Mouse (Mus musculus) lung, embryonic 14.5 days (tissue): ENCODE measurements at regions not wholly inside any gene's neighbourhood (a gene's known extent, or its start where the extent isn't known, plus 50 kb on each side); places are given as distances from the start of the nearest gene placed in this dataset.
A peak's percentile ranks its signal among the peaks of the same experiment; 100 is the strongest.

Experiments used
- ATAC-seq: fragments of 200-750 bp; cut with Nextera tagmentation; 2 replicates; pipeline ENCODE4 v1.8.0; 2017; ENCODE audit warnings: mild to moderate bottlenecking, moderate TSS enrichment, moderate library complexity; ENCODE audit not compliant: insufficient read depth
- DNase-seq: peaks from one replicate; pipeline ENCODE4 v3.0.0-alpha.2; 2015
- H3K27ac ChIP-seq: fragments of 300-500 bp; sonication (generic); 2 replicates; pipeline ENCODE4 v1.5.1; 2014; ENCODE audit warnings: low read depth, mild to moderate bottlenecking, moderate library complexity
- H3K27me3 ChIP-seq: fragments of 300-500 bp; sonication (generic); 2 replicates; pipeline ENCODE4 v1.6.1; 2014; ENCODE audit warnings: low read length, control low read depth; ENCODE audit not compliant: insufficient read depth
- H3K36me3 ChIP-seq: fragments of 300-500 bp; sonication (generic); 2 replicates; pipeline ENCODE4 v1.6.1; 2014; ENCODE audit warnings: control low read depth; ENCODE audit not compliant: insufficient read depth
- H3K4me1 ChIP-seq: fragments of 300-500 bp; sonication (generic); 2 replicates; pipeline ENCODE4 v1.6.1; 2014; ENCODE audit warnings: antibody characterized with exemption, control low read depth; ENCODE audit not compliant: insufficient read depth
- H3K4me2 ChIP-seq: fragments of 300-500 bp; sonication (generic); 2 replicates; pipeline ENCODE4 v1.6.1; 2014; ENCODE audit warnings: mild to moderate bottlenecking
- H3K4me3 ChIP-seq: fragments of 300-500 bp; sonication (generic); 2 replicates; pipeline ENCODE4 v1.5.1; 2014; ENCODE audit warnings: low read depth, low read length
- H3K9ac ChIP-seq: fragments of 300-500 bp; sonication (generic); 2 replicates; pipeline ENCODE4 v1.6.1; 2014
- H3K9me3 ChIP-seq: fragments of 300-500 bp; sonication (generic); 2 replicates; pipeline ENCODE4 v1.6.1; 2016; ENCODE audit warnings: low read depth, low read length, control low read depth
- CTCF ChIP-seq: IDR thresholded peaks from 2 replicates; pipeline ENCODE4 v1.5.1; 2016; ENCODE audit warnings: antibody characterized with exemption, low read depth
- WGBS: fragments of 180-500 bp; shearing (Covaris S2); extraction: QIAGEN DNeasy Blood & Tissue Kit; methylation state at CpG from one replicate; pipeline ENCODE4 v1.1.7; 2014; 5-methylcytosine and 5-hydroxymethylcytosine counted together

DNA sequence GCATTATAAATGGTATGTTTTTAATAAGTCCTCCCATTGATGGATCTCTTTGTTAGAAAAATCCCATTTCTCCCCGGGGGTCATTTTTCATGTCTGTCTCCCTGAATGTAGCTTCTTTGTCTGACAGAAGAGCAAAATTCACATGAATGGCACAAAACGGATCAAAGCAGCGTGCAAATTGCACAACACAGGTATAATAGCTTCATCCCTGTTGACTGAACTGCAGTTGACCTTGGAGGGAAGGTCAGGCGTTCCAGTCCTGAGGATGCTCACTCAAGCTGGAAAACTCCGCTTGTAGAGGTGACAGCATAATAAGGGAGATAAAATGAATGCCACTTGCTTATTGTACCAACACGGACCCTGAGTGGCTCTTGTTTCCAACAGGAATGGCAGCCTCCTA lies 446.6 kb downstream of the Prim2 start:
- no peak overlapping the region for H3K27ac ChIP-seq
- WGBS: 84% methylated on average over 6 of the region's 6 CpGs
- no peaks in the 10 kb centered on the region for H3K9me3 ChIP-seq
- no peak overlapping the region for H3K4me2 ChIP-seq
- H3K27me3 ChIP-seq: no peaks in the 10 kb centered on the region
- no peak overlapping the region for H3K9ac ChIP-seq
- no peak overlapping the region for H3K4me3 ChIP-seq
- DNase-seq (no peak), ATAC-seq (no peak)
- no peaks in the 10 kb centered on the region for H3K36me3 ChIP-seq
- TF ChIP-seq CTCF: no peak
- no peaks in the 10 kb centered on the region for H3K4me1 ChIP-seq

DNA sequence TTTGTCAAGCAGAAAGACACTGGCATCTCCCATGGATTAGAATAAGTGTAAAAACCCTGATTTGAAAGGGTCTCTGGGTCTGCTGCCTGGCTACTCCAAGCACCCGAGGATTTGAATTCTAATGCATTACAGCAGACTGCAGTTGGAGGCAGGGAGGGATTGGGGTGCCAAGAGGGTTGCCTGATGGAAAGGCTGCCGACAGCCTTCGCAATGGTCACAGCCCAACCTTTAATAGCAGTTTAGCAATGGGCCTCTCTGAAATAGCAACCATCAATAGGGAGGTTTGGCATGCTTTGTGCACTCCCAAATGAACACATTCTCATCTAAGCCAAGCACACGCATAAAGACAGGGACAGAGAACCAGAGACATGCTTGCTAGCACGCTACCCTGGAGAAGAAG lies 454.8 kb downstream of the Prim2 start:
- H3K9ac ChIP-seq: no peak overlapping the region
- H3K27ac ChIP-seq: no peak overlapping the region
- no peaks in the 10 kb centered on the region for H3K36me3 ChIP-seq
- H3K9me3 ChIP-seq: no peaks in the 10 kb centered on the region
- TF ChIP-seq CTCF: no peak
- WGBS: 69% methylated on average over 5 of the region's 5 CpGs
- DNase-seq: peak; percentile 7
- no peaks in the 10 kb centered on the region for H3K27me3 ChIP-seq
- ATAC-seq: no peak
- no peak overlapping the region for H3K4me3 ChIP-seq
- H3K4me1 ChIP-seq: no peaks in the 10 kb centered on the region
- no peak overlapping the region for H3K4me2 ChIP-seq

DNA sequence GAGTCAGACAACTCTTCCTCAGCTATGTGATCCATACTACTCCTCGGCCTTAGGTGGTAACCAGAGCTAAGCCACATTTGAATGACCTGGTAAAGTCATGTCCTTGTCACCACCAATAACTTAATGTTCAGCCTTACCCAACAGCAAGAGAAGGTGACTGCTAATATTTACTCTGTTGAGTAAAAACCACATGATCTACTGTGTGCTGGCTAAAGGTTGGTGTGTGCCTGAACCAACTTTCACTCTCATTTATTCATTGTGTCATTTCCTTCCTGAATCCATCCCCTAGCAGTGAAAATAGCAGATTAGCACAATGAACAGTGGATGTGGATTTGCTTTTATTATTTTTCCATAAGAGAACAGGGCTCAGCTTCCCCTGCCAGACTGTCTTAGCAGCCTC lies 455.2 kb downstream of the Prim2 start:
- DNase-seq (no peak), ATAC-seq (no peak)
- TF ChIP-seq CTCF: no peak
- Histone ChIP-seq H3K4me2 (no peak overlapping the region), H3K4me3 (no peak overlapping the region), H3K27ac (no peak overlapping the region), H3K27me3 (no peaks in the 10 kb centered on the region), H3K9me3 (no peaks in the 10 kb centered on the region), H3K4me1 (no peaks in the 10 kb centered on the region), H3K9ac (no peak overlapping the region), H3K36me3 (no peaks in the 10 kb centered on the region)
- WGBS: 91% methylated on average over 1 of the region's 1 CpGs

DNA sequence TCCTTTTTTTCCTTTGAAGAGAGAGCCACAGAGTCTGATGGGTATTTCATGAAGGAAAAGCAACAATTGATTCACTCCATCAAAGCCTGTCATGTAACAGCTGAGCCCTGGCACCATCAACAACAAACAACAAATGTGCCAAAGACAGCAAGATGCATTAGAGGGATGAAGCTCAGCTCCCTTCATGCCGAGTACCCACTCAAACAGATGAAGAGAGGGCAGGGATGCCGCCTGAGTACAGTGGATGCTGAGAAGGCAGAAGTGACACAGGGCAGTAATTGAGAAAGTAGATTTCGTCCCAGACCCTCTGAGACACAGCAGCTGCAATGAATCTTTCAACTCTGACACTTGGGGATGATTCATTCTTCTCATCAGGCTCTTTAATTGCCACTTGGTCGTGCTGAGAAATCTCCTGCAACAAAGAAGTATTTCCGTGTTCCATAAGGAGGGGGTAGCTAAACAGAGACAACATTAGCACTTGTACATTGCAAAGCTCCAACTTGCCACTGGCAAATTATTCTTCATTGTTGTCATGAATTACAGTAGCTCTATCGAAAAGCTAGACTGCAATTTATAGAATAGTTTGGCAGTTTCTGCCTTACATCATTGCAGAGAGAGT lies 467.9 kb downstream of the Prim2 start:
- Histone ChIP-seq H3K36me3 (no peaks in the 10 kb centered on the region), H3K27me3 (no peaks in the 10 kb centered on the region), H3K4me1 (no peaks in the 10 kb centered on the region), H3K4me3 (no peak overlapping the region), H3K9me3 (no peaks in the 10 kb centered on the region), H3K27ac (no peak overlapping the region), H3K9ac (no peak overlapping the region), H3K4me2 (no peak overlapping the region)
- ATAC-seq (no peak), DNase-seq (no peak)
- 34% methylated on average over 6 of the region's 6 CpGs for WGBS
- TF ChIP-seq CTCF: no peak

DNA sequence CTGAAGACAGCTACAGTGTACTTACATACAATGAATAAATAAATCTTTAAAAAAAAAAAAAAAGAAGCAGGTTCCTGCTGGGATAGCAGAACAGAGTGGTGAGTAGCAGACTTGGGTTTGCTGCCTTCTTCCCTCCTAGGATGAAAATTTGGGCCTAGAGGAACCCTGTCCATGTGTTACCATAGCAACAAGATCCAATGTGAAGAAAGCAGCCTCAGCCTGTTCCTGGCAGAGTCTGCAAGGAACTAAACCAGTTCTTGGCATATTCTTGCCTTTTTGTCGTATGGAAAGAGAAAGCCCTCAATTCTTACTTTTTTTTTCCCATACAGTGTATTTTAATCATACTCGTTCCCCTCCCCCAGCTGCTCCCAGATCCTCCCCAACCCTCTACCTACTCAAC lies 474.5 kb downstream of the Prim2 start:
- 69% methylated on average over 2 of the region's 2 CpGs for WGBS
- Histone ChIP-seq H3K27ac (no peak overlapping the region), H3K9ac (no peak overlapping the region), H3K9me3 (no peaks in the 10 kb centered on the region), H3K27me3 (no peaks in the 10 kb centered on the region), H3K4me3 (no peak overlapping the region), H3K4me1 (no peaks in the 10 kb centered on the region), H3K4me2 (no peak overlapping the region), H3K36me3 (no peaks in the 10 kb centered on the region)
- DNase-seq (no peak), ATAC-seq (no peak)
- TF ChIP-seq CTCF: no peak

DNA sequence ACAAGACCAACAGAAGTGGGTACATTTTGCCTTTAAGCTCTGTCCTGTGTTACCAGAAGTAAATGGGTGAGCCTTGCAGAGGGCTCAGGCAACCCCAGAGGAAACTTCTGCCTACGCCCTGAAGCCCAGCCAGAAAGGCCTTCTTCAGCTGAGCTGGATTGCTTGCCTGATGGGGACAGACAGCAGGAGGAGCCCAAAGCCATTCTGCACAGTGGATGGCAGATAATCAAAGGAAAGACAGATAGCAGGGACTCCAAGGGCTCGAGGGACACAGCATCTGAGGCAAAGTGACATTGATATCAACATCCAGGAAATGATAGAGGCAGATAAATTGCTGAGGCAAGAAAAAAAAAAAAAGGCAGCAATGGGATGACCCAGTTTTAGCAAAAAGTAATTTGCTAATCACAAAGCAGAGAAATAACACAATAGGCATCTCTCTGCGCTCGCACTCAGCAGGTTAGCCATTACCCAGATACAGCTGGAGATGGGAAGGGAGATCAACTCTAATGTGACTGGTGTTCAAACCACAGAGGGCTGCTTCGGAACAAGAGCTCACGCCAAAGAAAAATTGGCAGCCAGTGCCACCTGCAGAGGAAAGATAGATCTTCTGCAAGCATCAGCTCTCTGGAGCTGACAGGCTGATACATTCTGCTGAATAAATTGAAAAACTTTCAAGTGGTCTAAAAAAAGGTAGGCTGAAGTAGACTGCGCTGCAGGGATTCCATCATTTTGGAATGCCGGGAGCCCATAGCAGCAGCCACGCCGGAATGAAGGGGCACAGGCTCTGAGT lies 494.8 kb downstream of the Prim2 start:
- no peak overlapping the region for H3K9ac ChIP-seq
- H3K36me3 ChIP-seq: no peaks in the 10 kb centered on the region
- DNase-seq: no peak
- ATAC-seq: no peak
- no peaks in the 10 kb centered on the region for H3K27me3 ChIP-seq
- TF ChIP-seq CTCF: no peak
- H3K4me3 ChIP-seq: no peak overlapping the region
- no peaks in the 10 kb centered on the region for H3K9me3 ChIP-seq
- H3K4me2 ChIP-seq: no peak overlapping the region
- H3K4me1 ChIP-seq: no peaks in the 10 kb centered on the region
- H3K27ac ChIP-seq: no peak overlapping the region
- 64% methylated on average over 10 of the region's 10 CpGs for WGBS

DNA sequence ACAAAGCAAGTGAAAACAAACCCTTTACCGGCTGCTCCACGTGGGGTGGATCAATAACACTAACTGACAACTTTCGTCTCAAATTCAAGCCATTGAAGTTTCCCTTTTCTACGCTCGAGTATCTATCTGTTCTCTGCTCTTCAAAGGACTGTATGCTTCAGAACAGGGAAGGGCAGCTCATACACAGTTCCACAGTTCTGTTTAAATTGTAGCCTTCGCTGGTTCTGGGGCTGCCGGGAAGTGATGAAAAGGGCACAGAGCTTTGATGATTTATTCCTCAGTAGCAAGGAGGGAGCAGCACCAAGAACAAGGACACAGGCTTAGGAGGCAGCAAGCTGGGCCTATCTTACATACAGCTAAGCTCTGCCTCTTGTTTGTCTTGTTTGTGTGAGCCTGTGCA lies 532.6 kb downstream of the Prim2 start:
- Histone ChIP-seq H3K9ac (no peak overlapping the region), H3K9me3 (no peaks in the 10 kb centered on the region), H3K4me1 (no peaks in the 10 kb centered on the region), H3K36me3 (no peaks in the 10 kb centered on the region), H3K4me3 (no peak overlapping the region), H3K4me2 (no peak overlapping the region), H3K27ac (no peak overlapping the region), H3K27me3 (no peaks in the 10 kb centered on the region)
- no peak for TF ChIP-seq CTCF
- 33% methylated on average over 7 of the region's 7 CpGs for WGBS
- ATAC-seq: no peak
- DNase-seq: peak; percentile 4
